Mouse (Mus musculus): Measurements from ENCODE around the gene Smyd3.

- TF ChIP-seq CTCF (IDR thresholded peaks at IDR 0.05; ENCODE audit: borderline replicate concordance, extremely low read depth, insufficient read depth, insufficient read length) (no peak), POLR2A (IDR thresholded peaks at IDR 0.05; ENCODE audit: borderline replicate concordance, extremely low read depth, insufficient read depth, insufficient read length, poor library complexity, severe bottlenecking) (no peak)
These were observed 109.8 kb downstream of the Smyd3 start for GRCm38 (mm10) chr1:179408086-179408485.
